In the genomic region with DNA sequence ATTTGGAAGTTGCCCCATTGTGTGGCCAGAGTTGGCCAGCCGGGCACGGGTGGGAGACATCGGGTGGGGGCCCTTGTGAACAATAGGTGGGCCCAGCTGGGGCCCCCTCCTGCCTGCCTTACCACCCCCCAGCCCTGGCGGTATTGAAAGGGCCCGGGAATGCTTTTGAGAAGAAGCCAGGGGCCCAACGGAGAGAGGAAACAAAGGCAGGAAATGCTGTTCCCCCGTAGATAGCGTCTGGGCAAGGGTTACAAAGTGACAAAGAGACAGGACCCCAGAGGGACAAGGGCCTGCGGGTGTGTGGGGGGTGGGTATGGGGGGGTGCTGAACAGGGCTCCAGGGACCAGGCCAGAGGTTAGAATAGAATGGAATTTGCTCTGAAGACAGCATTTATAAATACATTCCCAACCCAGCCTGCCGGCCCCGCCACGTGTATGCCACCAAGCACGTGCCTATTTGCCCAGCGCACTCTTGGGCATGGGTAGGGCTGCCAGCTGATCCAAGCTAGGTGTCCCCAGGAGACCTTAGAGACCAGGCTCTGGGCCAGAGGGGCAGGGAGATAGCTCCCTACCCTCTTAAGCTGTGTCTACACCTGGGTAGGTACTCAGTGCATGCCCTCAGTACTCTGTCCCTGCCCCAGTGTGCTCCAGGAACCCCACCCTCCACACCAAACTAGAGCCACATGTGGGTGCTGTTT, we compare ENCODE assay signal across 9 mouse cellular contexts. TPM values are rescaled to one million over a fixed set of nuclear protein-coding genes. Genes with fewer than 3 reads are reported as not detected.
DNase-seq lines count a peak whose midpoint lies in the region; ATAC-seq lines count a peak whose summit lies in the region.
"Had no signal": no experiment of that assay in that cellular context is flagged by ENCODE, and none has a peak within 500 bp of the region (broad histone marks: within the 10 kb centered on the region; RNA-seq: fewer than 3 reads in every experiment).

No protein-coding gene starts in this region.

- H3K4me3 ChIP-seq in heart, embryonic 10.5 days = 0 out of 2 replicates have a peak overlapping the region, but pooled peaks have one; percentile 12
- no peak overlapping the region for H3K4me3 ChIP-seq in midbrain, embryonic 12.5 days

- no peaks in the 10 kb centered on the region for H3K36me3 ChIP-seq in heart, embryonic 10.5 days
- H3K36me3 ChIP-seq in midbrain, embryonic 12.5 days = no peaks in the 10 kb centered on the region

- H3K9ac ChIP-seq in midbrain, embryonic 12.5 days (replicated peaks) = no peak overlapping the region

- no peaks in the 10 kb centered on the region for H3K9me3 ChIP-seq in heart, embryonic 10.5 days
- H3K9me3 ChIP-seq in midbrain, embryonic 12.5 days = no peaks in the 10 kb centered on the region

- 41% methylated on average over 14 of the region's 14 CpGs for WGBS in heart, embryonic 10.5 days
- 22% methylated on average over 14 of the region's 14 CpGs for WGBS in midbrain, embryonic 12.5 days

- H3K27ac ChIP-seq in heart, embryonic 10.5 days = peak overlapping the region; percentile 80
- peak overlapping the region; percentile 40; the same call in 1 of the 2 replicates for H3K27ac ChIP-seq in midbrain, embryonic 12.5 days (replicated peaks)

- intact Hi-C loops in left cerebral cortex, postnatal 4 days (cut with DNase I) = no loop called here

- H3K27me3 ChIP-seq in heart, embryonic 10.5 days (ENCODE audit: insufficient read depth, poor library complexity, severe bottlenecking) = peaks cover 11% of the 10 kb centered on the region
- peaks cover 25% of the 10 kb centered on the region for H3K27me3 ChIP-seq in midbrain, embryonic 12.5 days

- H3K4me2 ChIP-seq in midbrain, embryonic 12.5 days (replicated peaks) = no peak overlapping the region

- ATAC-seq in midbrain, embryonic 12.5 days (ENCODE audit: low FRiP score, low read depth) = no peak; the same call in 1 of the 2 replicates

- peak; percentile 58 for DNase-seq in gastrocnemius, postnatal 25 days
- DNase-seq in gastrocnemius, adult 8-10 months (ENCODE audit: low spot score in 2 of 2) = no peak
- no peak for DNase-seq in heart, embryonic 10.5 days (ENCODE audit: low spot score)
- DNase-seq in kidney, adult 9 months = peak; percentile 86
- DNase-seq in cerebellum, postnatal 14 days = no peak
- no peak for DNase-seq in layer of hippocampus, adult 8-10 months (ENCODE audit: low spot score in 2 of 2)
- DNase-seq in left cerebral cortex, postnatal 4 days = no peak

- H3K4me1 ChIP-seq in heart, embryonic 10.5 days = peaks cover 64% of the 10 kb centered on the region
- peaks cover 23% of the 10 kb centered on the region for H3K4me1 ChIP-seq in midbrain, embryonic 12.5 days

RNA-seq across cellular contexts. Expression of a gene that starts 10.0 kb away (rescaled TPM):
- total RNA-seq in gastrocnemius, postnatal 25 days (2021) = 10 to 100 TPM; 13.9 to 16.7 TPM
- 10 to 100 TPM in 3 of 4 experiments, 1 to 10 TPM in 1; 8.3 to 16.9 (median 12.9) TPM for total RNA-seq in gastrocnemius, adult 8-10 months (2022)
- 0.95 and 1.9 TPM in 2 replicates for polyA plus RNA-seq in heart, embryonic 10.5 days (2016; fragmentation: Nextera tagmentation; extraction: Ambion mirVana)
- 2.4 and 2.7 TPM in 2 replicates for polyA plus RNA-seq in midbrain, embryonic 12.5 days (2016; fragmentation: Nextera tagmentation; extraction: Ambion mirVana)
- 10 to 100 TPM; 30.3 to 38.4 (median 34.6) TPM for total RNA-seq in layer of hippocampus, adult 8-10 months (2022)
- total RNA-seq in left cerebral cortex, postnatal 4 days (2021) = 10 to 100 TPM; 19.2 to 26.6 TPM
- total RNA-seq: CH12.LX had no signal

RNA-seq across cellular contexts. Expression of a gene that starts 33.9 kb away (rescaled TPM):
- 10 to 100 TPM in 1 of 2 experiments, 1 to 10 TPM in 1; 8.6 to 11.1 TPM for total RNA-seq in gastrocnemius, postnatal 25 days (2021)
- 10 to 100 TPM; 19.1 to 26.4 (median 20.8) TPM for total RNA-seq in gastrocnemius, adult 8-10 months (2022)
- polyA plus RNA-seq in heart, embryonic 10.5 days (2016; fragmentation: Nextera tagmentation; extraction: Ambion mirVana) = 0.82 and 1.0 TPM in 2 replicates
- 4.2 and 5.6 TPM in 2 replicates for polyA plus RNA-seq in midbrain, embryonic 12.5 days (2016; fragmentation: Nextera tagmentation; extraction: Ambion mirVana)
- total RNA-seq in layer of hippocampus, adult 8-10 months (2022) = 10 to 100 TPM; 46.0 to 62.9 (median 52.2) TPM
- 1 to 10 TPM; 5.6 to 6.8 TPM for total RNA-seq in left cerebral cortex, postnatal 4 days (2021)

Comparison
In these comparisons a context has a peak if more than half of its experiments do, and no peak if none do; other contexts are left out.
1. DNase-seq: peak in gastrocnemius, postnatal 25 days (single experiment) and kidney, adult 9 months (single experiment); none in gastrocnemius, adult 8-10 months (0 of 2), heart, embryonic 10.5 days (single experiment), cerebellum, postnatal 14 days (0 of 2), layer of hippocampus, adult 8-10 months (0 of 2) and left cerebral cortex, postnatal 4 days (single experiment).